Mouse (Mus musculus): ENCODE data around the gene Nup62. TPM values are rescaled to one million over a fixed set of nuclear protein-coding genes. Genes with fewer than 3 reads are reported as not detected.

The Nup62 gene
- polyA plus RNA-seq, 1 experiment from 2014 or later = 82.6 TPM

DNA sequence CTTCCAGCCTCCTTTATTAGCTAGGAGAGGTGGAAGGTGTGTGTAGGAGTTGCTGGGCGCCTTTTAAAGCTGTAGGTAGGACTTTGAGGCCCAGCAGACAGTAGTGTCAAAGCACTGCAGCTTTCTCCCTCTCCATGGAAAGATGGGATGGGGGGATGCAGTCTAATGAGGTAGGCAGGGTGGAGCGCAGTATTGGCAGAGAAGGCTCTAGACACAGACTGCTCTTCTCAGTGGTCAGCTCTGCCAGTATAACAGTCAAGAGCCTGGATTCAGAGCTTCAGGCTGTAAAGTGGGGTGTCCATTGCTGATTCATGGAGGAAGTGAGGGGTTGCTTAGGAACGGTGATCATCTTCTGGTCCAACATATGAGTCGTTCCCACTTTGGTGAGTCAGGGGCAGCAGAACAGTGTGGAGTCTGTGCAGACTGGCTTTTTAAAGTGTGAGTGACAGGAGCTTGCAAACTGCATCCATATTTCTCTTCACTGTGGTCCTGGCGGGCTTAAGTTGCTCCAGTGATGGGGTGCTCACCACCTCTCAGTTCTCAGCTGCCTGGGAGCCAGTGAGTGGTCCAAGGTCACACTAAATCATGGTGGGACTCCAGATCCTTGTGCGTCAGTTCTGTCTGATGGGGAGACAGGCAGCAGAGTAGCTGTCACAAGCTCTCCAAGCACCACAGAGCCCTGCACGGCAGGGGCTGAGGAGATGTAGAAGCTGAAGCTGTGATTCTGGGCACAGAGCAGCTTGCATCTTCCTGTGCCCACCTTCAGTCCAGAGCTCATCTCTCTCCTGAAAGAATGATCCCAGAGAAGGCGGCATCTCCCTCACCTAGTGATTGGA lies 35.1 kb downstream of the Nup62 start:
- H3K36me3 ChIP-seq = peaks cover 34% of the 10 kb centered on the region
- H3K9me3 ChIP-seq (replicated peaks) = no peaks in the 10 kb centered on the region
- H3K9ac ChIP-seq = peak overlapping the region; percentile 89
- H3K27ac ChIP-seq = peak overlapping the region; percentile 94
- H3K27me3 ChIP-seq (replicated peaks) = no peaks in the 10 kb centered on the region
- H3K4me1 ChIP-seq = peaks cover 65% of the 10 kb centered on the region
- peak overlapping the region; percentile 95 for H3K4me2 ChIP-seq
- 57% methylated on average over 8 of the region's 8 CpGs for WGBS (ENCODE audit: insufficient replicate concordance)
- peak overlapping the region; percentile 84 for H3K4me3 ChIP-seq
- no peak for ATAC-seq

DNA sequence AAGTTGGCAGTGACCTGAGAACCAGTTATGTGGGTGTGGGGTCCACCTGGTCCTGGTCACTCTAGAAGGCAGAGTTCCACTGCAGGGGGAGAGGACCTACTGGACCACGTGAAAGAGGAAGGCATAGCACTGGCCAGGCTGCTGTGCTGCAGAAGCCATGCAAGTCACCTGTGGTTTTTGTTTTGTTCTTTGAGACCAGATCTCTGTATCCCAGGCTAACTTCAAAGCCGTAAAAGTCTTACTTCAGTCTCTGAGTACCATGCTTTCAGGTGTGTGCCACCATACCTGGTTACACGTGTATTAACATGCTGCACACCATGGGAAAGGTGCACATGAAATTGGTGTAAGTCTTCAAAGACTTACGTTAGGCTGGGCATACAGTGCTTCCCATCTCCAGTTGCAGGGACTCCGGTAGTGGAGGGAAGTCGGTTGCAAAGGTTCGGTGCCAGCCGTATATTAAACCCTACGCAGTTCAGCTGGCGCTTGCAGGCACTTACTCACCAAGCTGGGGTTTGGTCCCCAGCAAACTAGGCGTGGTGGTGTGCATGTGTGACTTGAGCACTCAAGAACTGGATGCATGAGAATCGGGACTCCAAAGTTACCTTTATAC lies 35.8 kb downstream of the Nup62 start:
- H3K4me1 ChIP-seq = peaks cover 73% of the 10 kb centered on the region

DNA sequence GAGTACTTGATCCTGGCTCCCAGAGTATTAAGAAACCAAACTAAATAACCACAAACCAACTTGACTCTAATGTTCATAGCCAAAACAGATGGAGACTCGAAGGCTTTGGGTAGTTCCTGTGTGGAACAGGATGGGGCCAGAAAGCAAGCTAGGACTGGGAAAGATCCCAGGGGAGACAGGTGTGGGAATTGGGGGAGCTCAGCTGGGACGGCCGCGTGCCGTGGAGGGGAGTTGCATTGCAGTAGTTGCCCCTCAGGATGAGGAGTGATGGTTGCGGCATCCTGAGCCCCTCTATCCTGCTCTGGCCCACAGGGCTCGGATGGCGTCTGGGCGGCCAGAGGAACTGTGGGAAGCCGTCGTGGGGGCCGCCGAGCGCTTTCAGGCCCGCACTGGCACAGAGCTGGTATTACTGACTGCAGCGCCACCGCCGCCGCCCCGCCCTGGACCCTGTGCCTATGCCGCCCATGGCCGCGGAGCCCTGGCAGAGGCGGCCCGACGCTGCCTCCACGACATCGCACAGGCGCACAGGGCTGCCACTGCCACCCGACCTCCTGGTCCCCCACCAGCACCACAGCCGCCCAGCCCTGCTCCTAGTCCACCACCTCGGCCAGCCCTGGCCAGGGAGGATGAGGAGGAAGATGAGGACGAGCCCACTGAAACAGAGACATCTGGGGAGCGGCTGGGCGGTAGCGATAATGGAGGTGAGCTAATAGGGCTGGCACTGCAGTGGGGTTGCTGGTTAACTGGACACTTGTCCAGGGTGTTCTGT lies 36.6 kb downstream of the Nup62 start:
- Histone ChIP-seq H3K9ac (no peak overlapping the region), H3K4me3 (no peak overlapping the region), H3K36me3 (peaks cover 23% of the 10 kb centered on the region), H3K27me3 (replicated peaks) (no peaks in the 10 kb centered on the region), H3K4me1 (peaks cover 71% of the 10 kb centered on the region), H3K9me3 (replicated peaks) (no peaks in the 10 kb centered on the region), H3K27ac (peak overlapping the region; percentile 97), H3K4me2 (no peak overlapping the region)
- no peak for ATAC-seq
- 85% methylated on average over 36 of the region's 36 CpGs for WGBS (ENCODE audit: insufficient replicate concordance)

More for the DNA sequence above, 35.8 kb downstream of the Nup62 start:
- Histone ChIP-seq H3K9me3 (replicated peaks) (no peaks in the 10 kb centered on the region), H3K4me3 (peak overlapping the region; percentile 84; the same call in 1 of the 2 replicates), H3K27me3 (replicated peaks) (no peaks in the 10 kb centered on the region), H3K4me2 (peak overlapping the region; percentile 95), H3K9ac (peak overlapping the region; percentile 89), H3K27ac (peak overlapping the region; percentile 94), H3K36me3 (peaks cover 27% of the 10 kb centered on the region)
- 82% methylated on average over 12 of the region's 12 CpGs for WGBS (ENCODE audit: insufficient replicate concordance)
- no peak for ATAC-seq

DNA sequence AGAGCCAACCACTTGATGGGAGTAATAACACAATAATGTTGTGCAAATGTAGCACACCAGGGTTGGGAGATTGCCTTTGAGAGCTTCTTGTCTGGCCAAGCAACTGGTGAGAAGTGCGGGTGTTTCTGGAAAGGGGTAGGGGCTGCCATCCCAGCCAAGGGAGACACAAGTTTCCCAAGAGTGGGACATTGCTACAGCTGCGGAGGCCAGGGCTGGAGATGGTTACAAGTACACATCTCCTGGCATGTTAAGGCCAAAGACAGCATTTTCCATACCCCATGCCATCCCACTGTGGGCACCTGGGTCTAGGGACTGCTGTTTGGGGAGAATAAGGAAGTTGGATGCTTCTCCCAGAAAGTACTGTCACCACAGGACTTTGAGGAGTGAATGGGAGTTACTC lies 37.2 kb downstream of the Nup62 start:
- no peak for ATAC-seq
- Histone ChIP-seq H3K36me3 (peaks cover 23% of the 10 kb centered on the region), H3K27me3 (replicated peaks) (no peaks in the 10 kb centered on the region), H3K4me2 (peak overlapping the region; percentile 89), H3K4me1 (peaks cover 69% of the 10 kb centered on the region), H3K4me3 (0 out of 2 replicates have a peak overlapping the region, but pooled peaks have one; percentile 72), H3K27ac (peak overlapping the region; percentile 97), H3K9ac (peak overlapping the region; percentile 90; the same call in 1 of the 2 replicates), H3K9me3 (replicated peaks) (no peaks in the 10 kb centered on the region)
- 93% methylated on average over 2 of the region's 2 CpGs for WGBS (ENCODE audit: insufficient replicate concordance)

DNA sequence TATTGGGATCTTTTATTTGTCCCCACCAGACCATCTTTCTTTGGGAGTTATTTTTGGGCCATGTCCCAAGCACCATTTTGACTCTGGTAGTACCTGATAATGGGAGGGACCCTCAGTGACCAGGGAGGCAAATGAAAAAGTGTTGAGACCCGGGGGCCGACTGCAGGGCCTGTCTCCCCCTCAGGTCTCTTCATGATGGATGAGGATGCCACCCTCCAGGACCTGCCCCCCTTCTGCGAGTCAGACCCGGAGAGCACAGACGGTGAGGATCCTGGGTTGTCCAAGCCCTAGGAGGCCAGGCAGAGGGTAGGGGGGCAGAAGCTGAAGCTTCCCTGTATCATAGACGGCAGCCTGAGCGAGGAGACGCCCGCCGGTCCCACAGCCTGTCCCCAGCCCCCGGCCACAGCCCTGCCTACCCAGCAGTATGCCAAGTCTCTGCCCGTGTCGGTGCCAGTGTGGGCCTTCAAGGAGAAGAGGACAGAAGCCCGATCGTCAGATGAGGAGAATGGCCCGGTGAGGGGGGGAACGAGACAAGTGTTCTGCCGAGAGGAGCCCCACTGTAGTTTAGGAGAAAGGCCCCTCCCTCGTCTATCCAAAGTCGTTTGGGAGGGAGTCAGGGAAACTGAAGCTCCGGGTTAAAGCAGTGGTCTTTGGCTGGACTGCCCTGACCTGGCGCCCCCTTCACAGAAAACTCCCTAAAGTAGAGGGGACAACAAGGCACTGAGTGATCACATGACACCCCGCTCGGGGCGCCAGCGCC lies 37.9 kb downstream of the Nup62 start:
- Histone ChIP-seq H3K27ac (peak overlapping the region; percentile 97), H3K4me2 (peak overlapping the region; percentile 89), H3K4me3 (peak overlapping the region; percentile 72), H3K9ac (peak overlapping the region; percentile 90), H3K27me3 (replicated peaks) (no peaks in the 10 kb centered on the region), H3K9me3 (replicated peaks) (no peaks in the 10 kb centered on the region), H3K4me1 (peaks cover 74% of the 10 kb centered on the region), H3K36me3 (peaks cover 28% of the 10 kb centered on the region)
- 29% methylated on average over 26 of the region's 26 CpGs for WGBS (ENCODE audit: insufficient replicate concordance)
- peak; percentile 9 for ATAC-seq

DNA sequence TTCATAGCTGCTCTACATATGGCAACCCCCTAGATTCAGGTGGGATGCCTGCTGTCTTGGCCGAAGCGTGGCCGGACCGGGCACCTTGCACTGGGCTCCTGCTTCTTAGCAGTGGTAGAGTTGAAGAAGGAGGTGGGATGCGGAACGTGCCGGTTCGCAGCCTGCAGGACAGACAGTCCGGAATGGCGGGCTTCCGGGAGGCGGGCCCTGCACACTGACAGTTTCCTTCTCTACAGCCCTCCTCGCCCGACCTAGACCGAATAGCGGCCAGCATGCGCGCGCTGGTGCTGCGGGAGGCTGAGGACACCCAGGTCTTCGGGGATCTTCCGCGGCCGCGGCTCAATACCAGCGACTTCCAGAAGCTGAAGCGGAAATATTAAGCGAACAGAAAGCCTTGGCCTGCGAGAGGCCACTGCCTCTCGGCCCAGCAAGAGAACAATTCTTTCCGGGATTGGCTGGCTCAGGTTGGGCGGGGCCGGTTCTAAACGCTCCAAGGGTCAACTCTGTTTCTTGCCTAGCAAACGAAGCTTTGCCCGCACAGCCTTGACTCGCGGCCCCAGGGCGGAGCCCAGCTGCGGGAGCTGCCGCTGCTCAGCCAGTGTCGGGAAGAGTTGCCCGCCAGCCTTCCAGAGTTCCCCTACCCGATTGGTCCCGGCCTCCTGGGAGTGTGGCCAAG lies 38.6 kb downstream of the Nup62 start:
- no peaks in the 10 kb centered on the region for H3K9me3 ChIP-seq (replicated peaks)
- peaks cover 77% of the 10 kb centered on the region for H3K4me1 ChIP-seq

DNA sequence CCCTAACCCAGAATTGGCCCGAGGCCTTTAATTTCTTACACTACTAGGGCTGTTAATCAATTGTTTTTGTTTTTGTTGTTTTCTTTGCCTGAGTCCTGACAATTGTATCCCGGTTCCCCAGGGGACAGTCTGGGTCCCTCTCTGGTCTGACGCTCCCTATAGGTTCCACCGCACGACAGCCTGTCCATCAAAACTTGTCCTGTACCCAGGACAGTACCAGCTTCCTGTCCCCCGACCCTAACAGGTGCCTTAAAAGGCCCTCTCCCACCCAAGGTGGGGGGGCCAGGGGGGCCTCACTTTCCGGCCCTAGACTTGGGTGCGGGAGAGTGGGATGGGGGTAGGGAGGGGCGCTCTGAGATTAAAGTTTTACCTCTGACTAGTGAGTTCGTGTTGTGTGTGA lies 39.1 kb downstream of the Nup62 start:
- peak overlapping the region; percentile 89 for H3K4me2 ChIP-seq
- peaks cover 36% of the 10 kb centered on the region for H3K36me3 ChIP-seq
- no peaks in the 10 kb centered on the region for H3K27me3 ChIP-seq (replicated peaks)
- peak overlapping the region; percentile 72 for H3K4me3 ChIP-seq
- ATAC-seq = no peak
- WGBS (ENCODE audit: insufficient replicate concordance) = 42% methylated on average over 10 of the region's 10 CpGs
- H3K9me3 ChIP-seq (replicated peaks) = no peaks in the 10 kb centered on the region
- peak overlapping the region; percentile 97 for H3K27ac ChIP-seq
- H3K4me1 ChIP-seq = peaks cover 82% of the 10 kb centered on the region
- peak overlapping the region; percentile 90 for H3K9ac ChIP-seq

More for the DNA sequence above, 38.6 kb downstream of the Nup62 start:
- peak; percentile 76 for ATAC-seq
- Histone ChIP-seq H3K27me3 (replicated peaks) (no peaks in the 10 kb centered on the region), H3K27ac (peak overlapping the region; percentile 97), H3K4me2 (peak overlapping the region; percentile 89), H3K4me3 (peak overlapping the region; percentile 72), H3K36me3 (peaks cover 30% of the 10 kb centered on the region), H3K9ac (peak overlapping the region; percentile 90)
- WGBS (ENCODE audit: insufficient replicate concordance) = under 1% methylated on average over 45 of the region's 45 CpGs

DNA sequence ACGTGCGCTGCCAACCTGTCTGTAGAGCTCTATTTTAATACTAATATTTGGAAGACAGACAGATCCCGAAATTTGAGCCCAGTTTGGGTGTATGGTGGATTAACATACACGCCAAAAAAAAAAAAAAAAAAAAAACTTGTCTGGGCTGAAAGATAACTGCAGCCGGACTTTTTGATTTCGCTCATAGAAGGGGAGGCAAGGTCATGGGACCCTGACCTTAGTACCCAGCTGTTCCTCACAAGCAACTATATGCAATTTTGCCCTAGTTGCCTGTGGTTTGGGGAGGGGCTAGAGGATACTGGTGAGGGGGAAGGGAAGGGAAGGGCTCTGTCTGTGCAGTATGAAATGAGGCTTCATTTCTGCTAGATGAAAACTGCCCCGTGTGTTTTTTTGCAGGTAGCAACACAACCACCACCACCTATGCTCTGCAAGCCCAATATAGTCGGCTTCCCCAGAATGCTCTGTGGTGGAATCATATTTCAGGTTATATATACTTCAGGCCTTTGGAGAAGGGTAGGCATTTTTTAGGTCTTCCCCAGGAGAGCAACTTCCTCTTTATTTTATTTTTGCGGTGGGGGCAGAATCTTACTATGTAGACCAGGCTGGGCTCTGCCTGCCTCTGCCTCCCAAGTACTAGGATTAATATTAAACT lies 40.5 kb downstream of the Nup62 start:
- H3K36me3 ChIP-seq = peaks cover 41% of the 10 kb centered on the region
- H3K4me2 ChIP-seq = peak overlapping the region; percentile 89
- H3K27ac ChIP-seq = peak overlapping the region; percentile 97
- ATAC-seq = no peak
- H3K4me3 ChIP-seq = peak overlapping the region; percentile 86
- whole genome bisulfite sequencing (ENCODE audit: insufficient replicate concordance) = 20% methylated on average over 9 of the region's 9 CpGs
- no peaks in the 10 kb centered on the region for H3K9me3 ChIP-seq (replicated peaks)
- H3K9ac ChIP-seq = peak overlapping the region; percentile 90
- peaks cover 83% of the 10 kb centered on the region for H3K4me1 ChIP-seq
- H3K27me3 ChIP-seq (replicated peaks) = no peaks in the 10 kb centered on the region

DNA sequence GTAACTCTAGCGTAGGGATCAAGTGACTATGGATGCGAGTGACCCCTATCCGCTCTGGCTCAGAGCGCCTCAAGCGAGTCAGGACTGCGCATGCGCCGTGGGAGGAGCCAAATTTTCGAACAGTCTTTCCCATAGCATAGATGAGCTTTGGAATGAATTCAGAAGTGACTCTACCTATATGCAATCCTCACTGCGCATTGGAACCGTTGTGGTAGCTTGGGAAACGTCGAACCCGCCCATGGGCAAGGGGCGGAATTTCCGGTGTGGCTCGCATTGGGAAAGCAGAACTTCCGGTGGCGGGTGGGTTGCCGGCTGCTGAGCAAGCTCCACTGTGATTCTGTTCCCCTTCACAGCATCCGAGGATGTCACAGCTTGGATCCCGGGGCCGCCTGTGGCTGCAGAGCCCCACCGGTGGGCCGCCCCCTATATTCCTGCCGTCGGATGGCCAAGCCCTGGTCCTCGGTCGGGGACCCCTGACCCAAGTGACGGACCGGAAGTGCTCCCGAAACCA lies 41.2 kb downstream of the Nup62 start, which contains the start of gene Pnkp:
TSS of gene Pnkp (plus strand) at position 98 of the 511 bp plus-strand sequence.
- Histone ChIP-seq H3K9ac (peak within 1 kb of the TSS; percentile 90), H3K4me3 (peak within 1 kb of the TSS; percentile 86), H3K9me3 (replicated peaks) (no peaks in the 10 kb centered on the region), H3K27ac (peak within 1 kb of the TSS; percentile 97), H3K27me3 (replicated peaks) (no peaks in the 10 kb centered on the region), H3K4me1 (peaks cover 76% of the 10 kb centered on the region), H3K36me3 (peaks cover 41% of the 10 kb centered on the region), H3K4me2 (peak within 1 kb of the TSS; percentile 89)
- WGBS (ENCODE audit: insufficient replicate concordance) = 1% methylated on average over 32 of the region's 32 CpGs
- peak; percentile 23; the same call in 1 of the 2 replicates for ATAC-seq

DNA sequence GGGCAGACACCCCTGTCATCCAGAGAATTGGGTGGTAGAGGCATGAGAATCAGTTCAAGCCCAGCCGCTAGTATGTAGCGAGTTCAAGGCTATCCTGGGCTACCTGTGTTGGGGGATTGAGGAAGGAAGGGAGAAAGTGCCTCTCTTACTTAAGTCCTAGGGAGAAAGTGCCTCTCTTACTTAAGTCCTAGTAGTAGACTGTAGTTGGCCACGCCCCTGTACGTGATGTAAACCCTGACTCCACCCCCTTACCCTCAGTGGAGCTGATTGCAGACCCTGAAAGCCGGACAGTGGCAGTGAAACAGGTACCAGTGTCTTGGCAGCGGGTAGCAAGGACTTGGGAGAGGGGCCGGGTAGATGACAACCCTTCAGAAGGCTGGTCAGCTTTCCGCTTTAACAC lies 42.0 kb downstream of the Nup62 start:
- WGBS (ENCODE audit: insufficient replicate concordance) = 20% methylated on average over 8 of the region's 8 CpGs
- peak overlapping the region; percentile 90 for H3K9ac ChIP-seq
- H3K27me3 ChIP-seq (replicated peaks) = no peaks in the 10 kb centered on the region
- H3K9me3 ChIP-seq (replicated peaks) = no peaks in the 10 kb centered on the region
- peaks cover 41% of the 10 kb centered on the region for H3K36me3 ChIP-seq
- peak overlapping the region; percentile 97 for H3K27ac ChIP-seq
- peaks cover 68% of the 10 kb centered on the region for H3K4me1 ChIP-seq
- H3K4me3 ChIP-seq = peak overlapping the region; percentile 86
- H3K4me2 ChIP-seq = peak overlapping the region; percentile 89
- 0 out of 2 replicates have a peak, but pooled peaks have one; percentile 8 for ATAC-seq
